Mouse (Mus musculus) left cerebral cortex, postnatal 4 days (tissue): ENCODE measurements at regions not wholly inside any gene's neighbourhood (a gene's known extent, or its start where the extent isn't known, plus 50 kb on each side); places are given as distances from the start of the nearest gene placed in this dataset.

Experiments used
- DNase-seq: peaks from one replicate; pipeline ENCODE4 v3.0.0-alpha.2; 2022
- intact Hi-C: fragments of 180-260 bp; cut with DNase I; formaldehyde crosslinking; loops from one replicate; pipeline ENCODE4 v1.15.1; 2025

DNA sequence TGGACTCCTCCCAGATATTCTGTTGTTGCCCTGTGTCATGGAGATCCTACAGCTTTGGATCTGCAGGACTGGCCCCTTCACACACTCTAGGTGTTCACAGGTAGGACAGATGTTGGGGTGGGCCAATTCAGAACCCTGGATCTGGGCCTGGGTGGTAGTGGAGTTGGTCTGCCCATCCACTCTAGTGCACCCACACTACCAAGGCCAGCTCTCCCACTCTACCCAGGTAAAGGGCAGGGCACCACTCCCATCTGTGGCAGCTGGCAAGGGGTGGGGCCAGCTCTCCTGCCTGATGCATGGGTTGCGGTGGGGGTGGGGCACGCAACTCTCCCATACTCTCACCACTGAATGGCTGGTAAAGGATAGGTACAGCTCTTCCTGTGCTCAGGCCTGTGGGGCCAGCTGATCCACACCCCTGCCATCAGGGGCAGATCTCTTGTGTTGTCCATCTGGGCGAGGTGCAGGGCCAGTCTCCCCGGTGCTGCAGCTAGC lies 76.5 kb downstream of the Gja1 start:
- intact Hi-C loops = no loop called here
- DNase-seq = no peak

DNA sequence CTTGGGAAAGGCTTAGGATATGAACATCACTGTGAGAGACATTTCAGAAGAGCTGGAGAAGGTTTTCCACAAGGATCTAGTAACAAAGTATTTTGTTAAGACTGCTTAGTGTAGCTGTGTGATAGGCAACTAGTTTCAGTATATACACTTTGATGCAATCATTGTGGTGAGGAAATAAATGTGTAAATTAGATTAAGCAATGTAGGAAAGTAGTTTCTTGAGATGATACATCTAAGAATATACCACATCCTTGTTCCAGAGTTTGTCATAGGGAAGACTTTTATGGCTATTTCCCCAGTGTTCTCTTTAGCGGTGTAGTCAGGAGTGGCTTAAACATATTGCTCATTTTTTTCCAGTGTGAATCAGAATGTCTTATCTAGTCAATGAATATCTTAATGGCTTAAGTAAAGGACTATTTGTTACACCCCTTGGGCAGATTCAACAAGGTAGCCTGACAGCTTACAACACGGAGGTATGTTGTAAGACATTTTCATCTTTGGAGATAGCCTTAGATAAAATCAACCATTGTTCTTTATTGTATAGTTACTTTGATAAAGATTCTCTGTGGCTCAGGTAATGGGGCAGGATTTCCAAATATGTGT lies 78.8 kb downstream of the Gja1 start:
- intact Hi-C loops = no loop called here
- no peak for DNase-seq

DNA sequence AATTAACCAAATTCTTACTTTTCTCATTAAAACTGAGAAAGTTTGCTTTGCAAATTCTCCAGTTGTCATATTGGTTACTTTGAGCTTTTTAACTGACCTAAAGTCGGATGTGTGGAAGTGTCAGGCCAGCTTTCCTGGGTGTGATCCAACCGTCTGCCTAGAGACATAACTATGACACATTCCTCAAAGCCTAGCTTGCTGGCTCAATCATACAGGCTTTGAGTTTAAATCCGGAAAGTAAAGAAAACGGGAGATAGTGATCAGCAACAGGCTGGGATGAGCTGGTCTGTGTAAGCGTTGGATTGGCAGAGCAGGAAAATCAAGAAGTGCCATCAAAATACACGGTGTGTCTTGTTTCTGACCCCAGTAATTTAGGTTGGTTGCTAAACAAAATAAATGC lies 91.4 kb downstream of the Gja1 start:
- intact Hi-C loops = no loop called here
- DNase-seq = no peak

DNA sequence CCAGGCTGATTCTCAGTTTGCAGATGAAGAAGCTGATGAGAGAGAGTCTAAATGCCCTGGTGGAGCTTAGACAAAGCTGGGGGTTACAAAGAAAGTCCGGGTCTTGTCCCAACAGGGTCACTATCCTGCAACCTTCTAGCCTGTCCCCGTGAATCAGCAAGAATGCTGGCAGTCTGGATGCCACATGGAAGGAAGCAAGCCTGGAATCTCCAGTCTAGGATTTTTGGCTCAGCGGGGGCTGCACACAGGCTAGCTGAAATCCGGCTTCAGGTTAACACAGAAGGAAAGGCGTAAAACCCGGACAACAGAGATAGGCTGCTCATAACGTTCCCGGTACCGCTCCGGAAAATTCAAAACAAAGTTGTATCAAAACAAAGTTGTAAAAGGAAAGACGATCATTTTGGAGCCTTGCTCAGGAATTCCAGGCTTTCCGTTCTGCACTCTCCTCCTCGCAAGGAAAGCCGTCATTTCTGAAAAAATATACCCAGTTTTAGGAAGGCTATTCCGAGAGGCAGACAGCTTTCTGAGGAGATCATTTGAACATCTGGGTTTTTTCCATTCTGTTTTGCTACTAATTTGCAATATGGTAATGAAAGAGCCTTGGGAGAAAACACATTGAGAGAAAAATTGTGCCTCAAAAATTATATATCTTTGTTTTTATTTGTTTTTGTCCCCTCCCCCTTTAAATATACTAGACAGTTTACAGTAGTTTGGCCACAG lies 92.0 kb downstream of the Gja1 start:
- intact Hi-C loops = no loop called here

DNA sequence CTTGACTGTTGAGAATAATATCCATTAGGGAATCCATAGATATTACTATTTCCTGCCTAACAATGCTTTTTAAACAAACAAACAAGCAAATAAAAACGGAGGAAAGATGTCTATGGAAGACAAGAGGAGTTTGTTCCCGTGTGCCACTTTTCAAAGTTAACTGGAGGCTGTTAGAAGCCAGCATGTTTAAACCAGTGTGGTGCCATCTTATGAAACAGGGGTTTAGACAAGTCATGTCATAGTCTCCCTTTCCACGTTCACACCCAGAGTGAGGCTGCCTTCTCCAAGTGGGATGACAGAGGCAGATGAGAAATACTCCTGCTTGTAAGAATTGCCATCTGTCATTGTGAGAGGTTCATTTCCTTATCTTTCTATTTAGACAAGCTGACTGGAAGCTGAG lies 92.8 kb downstream of the Gja1 start:
- no peak for DNase-seq
- intact Hi-C loops = no loop called here

More for the DNA sequence above, 92.0 kb downstream of the Gja1 start:
- no peak for DNase-seq

DNA sequence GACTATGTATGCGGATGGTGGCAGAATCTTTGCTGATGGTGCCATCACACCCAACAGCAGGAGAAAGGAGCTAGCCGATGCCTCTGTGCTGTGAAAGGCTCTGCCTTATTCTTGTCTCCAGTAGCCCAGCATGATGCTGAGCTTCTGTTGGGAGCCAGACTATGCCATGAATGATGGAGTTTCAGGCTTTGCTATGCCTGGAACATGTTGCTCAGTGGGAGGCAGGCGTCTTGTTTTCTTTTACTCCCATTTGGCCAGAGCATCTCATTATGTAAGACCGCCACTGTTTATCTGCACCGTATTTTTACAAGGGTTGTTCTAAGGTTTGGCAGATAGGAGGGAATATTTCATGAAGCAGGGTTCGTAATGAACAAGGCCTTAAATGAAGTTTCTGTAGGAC lies 97.8 kb downstream of the Gja1 start:
- intact Hi-C loops = no loop called here
- no peak for DNase-seq

DNA sequence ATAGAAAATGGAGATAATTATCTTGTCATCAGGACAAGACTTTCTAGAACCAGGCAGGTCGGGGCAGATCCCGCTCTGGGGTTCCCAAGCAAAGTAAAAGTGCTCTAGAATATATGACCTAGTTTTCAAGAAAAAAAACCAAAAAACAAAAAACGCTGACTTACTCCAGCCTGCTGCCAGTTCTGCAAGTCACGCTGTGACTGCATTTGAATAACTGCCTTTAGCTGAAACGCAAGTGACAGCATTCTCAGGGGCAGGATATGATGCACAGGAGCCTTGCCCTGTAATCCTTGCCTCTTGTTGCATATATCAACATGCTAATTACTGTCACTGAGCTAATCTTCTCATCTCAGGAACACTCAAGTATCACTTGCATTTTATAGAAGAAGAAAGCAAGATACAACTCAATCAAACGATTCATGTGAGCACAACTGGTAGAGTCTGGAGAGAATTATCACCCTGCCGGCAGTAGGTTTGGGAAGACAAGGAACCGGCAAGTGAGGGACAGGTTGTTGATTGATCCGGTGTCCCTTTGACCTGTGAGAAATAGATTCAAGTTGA lies 105.1 kb downstream of the Gja1 start:
- intact Hi-C loops = no loop called here
- DNase-seq = no peak

DNA sequence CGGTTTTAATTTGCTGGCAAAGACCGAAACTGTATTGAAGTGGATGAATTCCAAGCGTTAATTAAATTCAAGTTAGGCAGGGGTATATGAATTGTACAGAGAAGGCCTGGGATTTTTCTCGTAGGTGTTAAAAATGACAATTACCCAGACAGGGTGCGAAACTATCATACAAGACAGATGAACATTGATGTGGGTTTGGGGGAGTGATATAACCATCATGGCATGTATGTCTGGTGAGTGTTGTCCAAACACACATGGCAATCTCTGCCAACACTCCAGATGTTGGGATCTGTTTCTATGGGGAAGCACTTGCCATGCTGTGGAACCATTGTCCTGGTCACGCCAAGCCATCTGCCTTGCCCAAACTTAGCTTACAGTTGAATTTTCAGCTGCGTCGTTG lies 107.8 kb downstream of the Gja1 start:
- intact Hi-C loops = no loop called here
- peak; percentile 4 for DNase-seq

DNA sequence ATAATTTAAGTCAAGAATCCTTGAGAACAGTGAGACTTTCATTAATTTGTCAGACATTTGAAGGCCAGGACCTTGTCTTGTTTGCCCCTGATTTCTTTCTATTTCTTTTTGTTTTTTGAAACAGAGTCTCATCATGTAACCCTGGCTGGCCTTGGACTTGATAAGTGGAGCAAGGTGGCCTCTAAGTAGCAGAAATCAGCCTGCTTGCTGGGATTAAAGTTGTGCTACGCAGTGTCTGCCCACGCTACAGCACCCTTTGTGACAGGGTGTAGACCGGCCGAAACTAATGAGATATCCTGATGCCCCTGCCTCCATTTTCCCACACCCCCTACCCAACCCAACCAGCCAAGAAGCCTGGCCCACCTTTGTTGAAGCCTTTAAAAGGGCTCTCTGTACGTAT lies 108.6 kb downstream of the Gja1 start:
- DNase-seq = no peak
- intact Hi-C loops = no loop called here

DNA sequence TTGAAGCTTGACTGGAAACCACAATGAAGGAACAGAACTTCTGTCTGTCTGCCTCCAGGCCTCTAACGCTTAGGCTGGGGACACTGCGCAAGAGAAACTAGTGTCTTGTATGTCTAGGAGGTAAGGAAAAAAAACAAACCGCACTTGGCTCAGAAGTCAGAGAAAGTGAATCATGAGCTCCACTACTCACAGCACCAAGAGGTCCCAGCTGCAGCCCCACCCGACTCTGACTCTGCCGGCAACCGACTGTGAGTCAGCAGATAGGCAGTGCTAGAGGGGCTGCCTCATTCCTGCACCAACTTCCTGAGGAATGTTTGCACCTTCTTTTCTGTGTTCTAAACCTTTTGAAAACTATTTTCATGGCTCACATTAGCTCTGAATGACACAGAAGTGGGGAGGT lies 109.5 kb downstream of the Gja1 start:
- intact Hi-C loops = no loop called here
- DNase-seq = no peak

DNA sequence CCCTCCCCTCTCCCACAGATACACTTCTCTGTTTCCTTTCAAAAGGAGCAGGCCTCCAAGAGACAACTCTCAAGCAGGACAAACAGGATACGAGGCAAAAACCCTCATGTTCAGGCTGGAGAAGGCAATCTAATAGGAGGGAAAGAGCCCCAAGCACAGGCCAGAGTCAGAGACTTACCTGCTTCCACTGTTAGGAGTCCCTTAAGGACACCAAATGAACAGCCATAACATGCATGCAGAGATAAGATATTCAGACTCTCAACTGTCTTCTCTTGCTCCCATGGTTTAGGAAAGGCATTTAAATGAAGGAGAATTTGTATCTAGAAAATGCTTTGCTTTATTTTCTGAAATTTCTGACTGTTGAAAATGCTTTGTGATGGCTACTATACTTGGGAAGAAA lies 116.3 kb downstream of the Gja1 start:
- DNase-seq = no peak
- intact Hi-C loops = no loop called here

DNA sequence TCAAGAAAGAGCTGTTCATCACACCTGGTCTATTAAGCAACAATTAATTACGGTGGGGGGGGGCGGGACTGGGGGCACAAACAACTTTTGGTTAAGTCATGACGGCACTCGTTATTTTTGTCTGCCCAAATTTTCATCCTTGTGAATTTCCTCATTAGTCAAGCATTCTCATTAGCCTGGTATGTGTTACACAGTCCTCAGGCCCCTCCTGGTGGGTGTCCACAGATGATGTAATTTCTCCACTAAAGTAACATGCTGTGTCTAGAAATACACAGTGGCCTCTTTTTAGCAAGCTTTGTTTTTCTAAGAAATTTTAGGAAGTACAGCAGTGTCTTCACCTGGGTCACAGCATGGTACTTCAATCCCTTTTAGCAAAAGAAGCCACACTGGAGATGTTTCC lies 118.2 kb downstream of the Gja1 start:
- intact Hi-C loops = no loop called here

DNA sequence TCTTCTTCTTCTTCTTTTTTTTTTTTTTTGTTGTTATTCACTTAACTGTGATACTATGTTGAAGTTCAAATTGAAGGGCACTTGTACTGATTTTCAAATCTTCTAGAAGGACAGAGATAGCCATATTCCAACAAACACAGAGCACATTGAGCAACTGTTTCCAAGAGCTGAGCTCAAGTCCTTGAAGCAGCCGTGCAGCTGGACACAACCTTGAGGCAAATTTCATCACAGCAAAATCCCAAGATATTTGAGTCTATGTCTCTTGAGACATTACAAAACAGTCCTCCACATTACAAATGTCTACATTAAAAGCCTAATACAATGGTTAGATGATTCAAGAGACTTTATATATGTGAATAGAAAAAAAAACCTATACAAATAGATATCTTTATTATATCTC lies 141.9 kb downstream of the Gja1 start:
- intact Hi-C loops = no loop called here
- DNase-seq = no peak

More for the DNA sequence above, 118.2 kb downstream of the Gja1 start:
- DNase-seq = no peak

DNA sequence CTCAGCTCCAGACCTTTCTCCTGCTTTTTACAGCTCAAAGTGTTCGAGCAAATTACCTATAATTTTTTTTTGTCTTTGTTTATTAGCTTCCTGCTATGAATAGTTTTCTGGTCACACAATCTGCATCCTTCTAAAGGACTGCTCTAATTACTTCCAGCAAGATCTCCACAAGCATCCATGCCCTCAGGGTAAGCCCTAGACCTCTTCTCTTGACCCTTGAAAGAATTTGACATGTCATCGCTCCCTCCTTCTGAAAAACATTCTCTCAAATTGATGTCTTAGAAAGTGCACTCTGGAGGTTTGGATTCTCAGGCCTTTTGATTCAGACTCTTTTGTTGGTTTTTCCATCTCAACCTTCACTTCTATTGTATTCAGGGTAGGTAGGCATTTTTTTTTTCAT lies 148.7 kb downstream of the Gja1 start:
- no peak for DNase-seq
- intact Hi-C loops = no loop called here

DNA sequence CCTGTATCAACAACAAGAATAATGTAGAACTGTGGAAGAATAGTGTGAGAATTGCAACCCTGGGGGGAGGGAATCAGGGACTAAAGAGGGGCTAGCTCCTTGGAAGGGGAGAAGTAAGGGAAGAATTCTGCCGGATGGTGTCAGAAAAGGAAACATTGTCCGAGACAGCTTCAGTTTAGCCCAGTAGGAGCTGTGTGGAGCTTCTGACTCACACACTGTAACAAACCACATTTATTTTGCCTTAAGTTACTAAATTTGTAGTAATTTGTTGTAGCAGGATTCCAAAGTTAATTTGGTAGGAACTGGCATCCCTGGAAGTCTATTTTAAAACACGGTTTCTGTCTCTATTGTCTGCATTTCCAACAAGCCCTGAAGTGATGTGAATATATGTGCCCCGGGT lies 160.0 kb downstream of the Gja1 start:
- DNase-seq = no peak
- intact Hi-C loops = no loop called here

DNA sequence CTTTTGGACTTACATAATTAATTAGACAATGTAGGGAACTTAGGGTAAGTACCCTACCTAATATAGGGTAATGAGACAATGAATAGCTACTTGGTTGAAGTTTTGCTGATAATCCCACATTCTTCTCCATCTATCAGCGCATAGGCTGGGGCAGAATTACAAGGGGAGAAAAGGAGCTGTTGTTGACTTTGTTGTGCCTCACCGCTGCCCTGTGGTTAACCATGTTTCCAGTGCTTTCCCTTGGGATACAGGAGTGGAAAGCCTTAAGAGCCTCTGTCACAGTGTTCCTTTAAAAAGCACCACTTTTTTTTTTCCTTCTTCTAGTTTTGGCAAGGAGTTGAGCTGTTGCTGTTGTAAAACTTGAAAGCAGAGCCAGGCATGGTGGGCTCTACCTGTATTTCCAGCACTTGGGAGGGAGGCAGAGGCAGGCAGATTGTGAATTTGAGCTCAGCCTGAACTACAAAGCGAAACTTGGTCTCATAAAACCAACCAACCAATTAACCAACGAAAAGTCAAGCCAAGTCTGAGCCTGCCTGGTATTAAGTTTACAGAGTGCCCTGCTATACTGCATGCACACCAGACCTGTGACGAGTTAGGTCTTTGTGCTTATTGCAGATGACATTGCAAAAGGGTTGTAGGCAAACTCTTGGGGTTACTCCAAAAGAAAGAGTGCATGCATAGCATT lies 162.8 kb downstream of the Gja1 start:
- intact Hi-C loops = no loop called here
- no peak for DNase-seq

DNA sequence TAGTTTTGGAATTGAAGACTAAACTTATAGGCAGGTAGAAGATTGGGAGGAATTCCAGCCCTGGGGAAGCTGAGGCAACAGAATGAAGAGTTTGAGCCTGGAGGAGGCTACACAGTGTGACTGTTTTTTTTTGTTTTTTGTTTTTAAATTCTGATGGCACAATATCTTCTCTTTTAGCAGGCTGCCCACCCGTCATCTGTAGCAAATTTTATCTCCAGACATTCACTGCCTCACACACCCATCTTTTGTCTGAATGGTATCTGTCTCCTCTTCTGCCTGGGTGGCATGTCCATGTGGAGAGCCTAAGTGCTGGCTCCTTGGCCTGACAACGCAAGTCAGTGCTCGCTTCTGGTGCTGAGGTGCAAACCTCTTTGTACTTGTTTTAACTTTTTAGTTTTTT lies 165.0 kb downstream of the Gja1 start:
- intact Hi-C loops = no loop called here
- no peak for DNase-seq

DNA sequence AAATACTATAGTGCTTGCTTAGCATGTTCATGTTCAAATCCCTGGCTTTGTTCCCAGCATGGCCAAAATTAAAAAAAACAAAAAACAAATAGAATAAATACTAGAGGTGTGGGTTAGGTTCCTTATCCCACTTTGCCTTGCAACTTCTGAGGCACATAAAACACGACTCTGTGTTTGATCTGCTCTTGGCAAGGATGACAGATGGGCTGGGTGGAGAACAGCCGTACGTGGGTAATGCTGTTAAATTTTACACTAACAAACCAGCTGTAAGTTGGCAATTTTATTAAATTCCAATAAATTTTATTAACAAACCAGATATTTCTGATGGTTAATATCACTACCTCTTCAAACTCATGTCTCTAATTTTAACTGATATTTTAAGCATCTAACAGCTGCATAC lies 168.9 kb downstream of the Gja1 start:
- intact Hi-C loops = no loop called here
- DNase-seq = no peak

DNA sequence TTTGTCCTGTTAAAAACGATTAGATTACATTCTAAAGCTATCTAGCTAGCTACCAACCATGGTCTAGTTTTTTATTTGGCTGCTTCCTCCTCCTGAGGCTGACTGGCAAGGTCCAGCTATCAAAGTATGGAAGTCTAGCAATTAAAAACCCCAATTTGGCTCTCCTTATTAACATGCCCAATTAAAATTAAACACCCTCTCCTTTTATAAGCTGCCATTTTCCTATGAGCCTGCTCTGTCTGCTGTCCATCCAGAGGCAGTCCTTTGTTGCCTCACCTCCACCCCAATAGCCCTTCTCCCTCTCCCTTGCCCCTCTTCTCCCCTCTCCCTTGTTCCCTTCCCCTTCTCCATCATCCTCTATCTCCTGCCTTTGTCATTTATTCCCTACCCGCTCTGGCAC lies 169.7 kb downstream of the Gja1 start:
- DNase-seq = no peak
- intact Hi-C loops = no loop called here

DNA sequence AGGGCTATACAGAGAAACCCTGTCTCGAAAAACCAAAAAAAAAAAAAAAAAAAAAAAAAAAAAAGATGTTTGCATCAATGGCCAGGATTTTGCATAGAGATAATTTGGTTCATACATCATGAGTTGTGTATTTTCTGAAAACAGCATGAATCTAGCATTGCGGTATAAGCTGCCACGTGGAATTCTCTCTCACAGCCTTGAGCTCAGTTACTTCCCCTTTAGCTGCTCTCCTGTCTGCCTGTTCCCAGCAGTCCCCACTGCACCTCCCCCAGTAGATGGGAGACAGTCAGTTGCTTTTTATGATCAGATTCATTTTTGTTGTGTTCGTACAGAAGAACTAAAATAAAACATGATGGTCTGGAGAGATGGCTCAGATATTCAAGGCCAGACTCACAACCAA lies 170.7 kb downstream of the Gja1 start:
- intact Hi-C loops = no loop called here
- no peak for DNase-seq

DNA sequence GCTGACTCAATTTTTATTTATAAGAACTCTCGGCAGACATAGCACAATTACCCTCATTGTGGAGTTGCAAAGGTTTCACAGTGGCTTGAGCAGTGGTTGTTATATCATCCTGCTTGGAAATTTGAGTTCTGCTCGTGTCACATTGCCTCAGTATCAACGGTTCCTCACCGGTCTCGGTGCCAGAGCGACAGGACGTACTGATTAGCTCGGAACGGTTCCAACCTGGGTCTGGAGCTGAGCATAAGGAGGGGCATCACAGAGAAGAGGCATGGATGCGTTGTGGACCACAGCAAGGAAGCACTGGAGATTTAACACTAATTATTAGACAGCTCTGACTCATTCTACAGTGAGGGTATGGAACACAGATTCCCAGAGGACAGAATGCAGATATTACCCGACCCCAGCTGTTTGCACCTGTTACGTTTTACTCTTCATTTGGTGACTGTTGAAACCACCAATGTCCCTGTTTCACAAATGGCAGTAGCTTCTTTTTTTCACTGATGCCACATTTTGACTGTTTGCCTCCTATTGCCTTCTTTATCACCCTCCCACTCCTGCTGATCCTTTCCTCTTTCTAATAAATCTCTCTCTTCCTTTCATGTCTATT lies 189.8 kb downstream of the Gja1 start:
- intact Hi-C loops = no loop called here
- DNase-seq = peak; percentile 2
